Mouse (Mus musculus): ENCODE results near the gene Nab1. TPM values are rescaled to one million over a fixed set of nuclear protein-coding genes. Genes with fewer than 3 reads are reported as not detected.

Gene Nab1
- polyA plus RNA-seq, 1 experiment: 6.8 TPM

- no peak for DNase-seq (ENCODE audit: low read depth, low spot score)
- WGBS: 57% methylated on average over 3 of the region's 3 CpGs
These were observed 78.3 kb downstream of the Nab1 start for GRCm38 (mm10) chr1:52422137-52422536.

GRCm38 (mm10) chr1:52421623-52422022, 78.9 kb downstream of the Nab1 start:
- no peak for DNase-seq (ENCODE audit: low read depth, low spot score)

DNA sequence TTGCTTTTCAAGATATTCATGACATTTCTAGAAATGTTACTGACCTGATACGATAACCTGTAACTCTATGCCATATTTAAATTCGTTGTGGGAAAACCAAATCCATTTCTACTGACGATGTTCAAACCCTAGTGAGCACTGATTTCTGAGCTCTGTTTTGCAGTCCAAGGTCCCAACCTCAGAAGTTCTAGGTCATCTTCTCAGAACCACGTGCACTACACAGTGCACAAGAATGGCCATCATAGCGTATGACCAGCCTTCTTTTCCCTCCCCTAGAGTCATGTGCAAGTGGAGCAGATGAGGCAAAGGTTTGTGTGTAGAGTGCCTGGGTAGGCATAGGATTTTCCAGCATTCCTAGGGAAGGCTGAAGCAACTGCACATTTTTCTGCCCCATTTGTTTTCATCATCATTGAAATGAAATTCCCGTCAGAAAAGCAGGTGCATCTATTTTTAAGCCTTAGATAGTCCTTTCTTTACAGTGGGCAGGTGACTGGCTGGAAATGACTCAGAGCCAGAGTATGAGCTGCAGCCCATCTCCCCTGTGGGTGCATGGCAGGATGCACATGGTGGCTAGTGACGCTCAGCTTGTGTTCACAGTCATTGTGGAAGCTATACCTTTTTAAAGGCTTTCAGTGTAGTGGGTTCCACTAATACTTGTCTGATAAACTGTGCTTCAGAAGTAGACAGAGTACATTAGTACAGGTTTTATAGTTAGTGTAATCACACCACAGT, 81.2 kb downstream of the Nab1 start:
- no peak for DNase-seq (ENCODE audit: low read depth, low spot score)
- 87% methylated on average over 7 of the region's 7 CpGs for WGBS

Other genes starting within 250 kb of the Nab1 start
- 4.7 and 5.3 TPM in 2 replicates for gene Nemp2, start 130.0 kb upstream of the Nab1 start, polyA plus RNA-seq (2012; rRNA removed)
- gene Mfsd6, start 226.8 kb upstream of the Nab1 start, polyA plus RNA-seq (2012; rRNA removed): 15.9 and 22.2 TPM in 2 replicates

Measured in large intestine, adult 2 months (tissue).